Mouse (Mus musculus) myocyte (in vitro differentiated cells): ENCODE data around the gene Ism1.

ENCODE experiments used
- E2F4 ChIP-seq: IDR thresholded peaks from one replicate; pipeline ENCODE4 v1.6.1; 2011; ENCODE audit warnings: mild to moderate bottlenecking, control low read depth, moderate library complexity; ENCODE audit not compliant: insufficient read depth
- MAX ChIP-seq: IDR thresholded peaks from one replicate; pipeline ENCODE4 v1.6.1; 2011; ENCODE audit warnings: low read depth, mild to moderate bottlenecking, control low read depth
- POLR2A ChIP-seq: IDR thresholded peaks from one replicate; pipeline ENCODE4 v1.6.1; 2011; ENCODE audit warnings: low read depth, mild to moderate bottlenecking, control low read depth, moderate library complexity; ENCODE audit not compliant: insufficient read length
- TCF3 ChIP-seq: IDR thresholded peaks from one replicate; pipeline ENCODE4 v1.6.1; 2011; ENCODE audit warnings: low read depth, control low read depth; ENCODE audit not compliant: insufficient read length

GRCm38 (mm10) chr2:139784946-139785345, 107.0 kb downstream of the Ism1 start:
- TF ChIP-seq POLR2A = no peak
- TF ChIP-seq MAX = no peak
- TF ChIP-seq E2F4 = no peak
- no peak for TF ChIP-seq TCF3
